8 mouse cellular contexts compared by ENCODE assay signal in genomic region chr1:66817453-66817839, GRCm38 (mm10). TPM values are rescaled to one million over a fixed set of nuclear protein-coding genes. Genes with fewer than 3 reads are reported as not detected.
DNase-seq lines count a peak whose midpoint lies in the region; ATAC-seq lines count a peak whose summit lies in the region.

TSS of gene Kansl1l (minus strand) at chr1:66817562.

- peak; percentile 90 for ATAC-seq in hindbrain, embryonic 16.5 days

- H3K9ac ChIP-seq in hindbrain, embryonic 16.5 days (ENCODE audit: low read depth, low read length), result peak within 1 kb of the TSS; percentile 98

- no peaks in the 10 kb centered on the region for H3K9me3 ChIP-seq in hindbrain, embryonic 16.5 days (ENCODE audit: control insufficient read depth, low read length)

- H3K27ac ChIP-seq in hindbrain, embryonic 16.5 days (ENCODE audit: low read depth, low read length), result peak within 1 kb of the TSS; percentile 99

- H3K4me3 ChIP-seq in hindbrain, embryonic 16.5 days (ENCODE audit: low read length), result peak within 1 kb of the TSS; percentile 91

- peaks cover 16% of the 10 kb centered on the region for H3K4me1 ChIP-seq in hindbrain, embryonic 16.5 days (ENCODE audit: control insufficient read depth, insufficient read depth, low read depth, low read length)

- WGBS in hindbrain, embryonic 16.5 days, result 0% methylated on average over 20 of the region's 56 CpGs

- DNase-seq in ZHBTc4 (ENCODE audit: low read depth, low spot score), result peak; percentile 95
- DNase-seq in cerebellum, postnatal 4 days (ENCODE audit: low spot score in 2 of 2), result peak; percentile 93 to 97
- DNase-seq in gastrocnemius, adult 18-20 months (ENCODE audit: low spot score), result peak; percentile 92
- peak; percentile 91 to 96 for DNase-seq in left cerebral cortex, adult 18-20 months (ENCODE audit: low spot score in 2 of 2)
- DNase-seq in lung, postnatal 4 days, result peak; percentile 95 to 96
- DNase-seq in retina, postnatal 1 day, result peak; percentile 96
- peak; percentile 99 for DNase-seq in thymus, postnatal 4 days

- no peaks in the 10 kb centered on the region for H3K36me3 ChIP-seq in hindbrain, embryonic 16.5 days (ENCODE audit: control insufficient read depth, insufficient read depth, low read length)

- H3K27me3 ChIP-seq in hindbrain, embryonic 16.5 days (replicated peaks; ENCODE audit: control insufficient read depth, insufficient read depth, low read length), result no peaks in the 10 kb centered on the region

- peak within 1 kb of the TSS; percentile 96 for H3K4me2 ChIP-seq in hindbrain, embryonic 16.5 days (ENCODE audit: low read length)

RNA-seq across cellular contexts. Expression of gene Kansl1l, which starts in this region (rescaled TPM):
- total RNA-seq in gastrocnemius, adult 18-20 months (2021), result 10 to 100 TPM; 20.5 to 21.0 TPM
- 9.9 and 10.5 TPM in 2 replicates for polyA plus RNA-seq in hindbrain, embryonic 16.5 days (2015; fragmentation: Nextera tagmentation; extraction: Ambion mirVana)
- 10 to 100 TPM; 17.6 to 18.1 TPM for total RNA-seq in left cerebral cortex, adult 18-20 months (2021)

Comparison
In these comparisons a context has a peak if more than half of its experiments do, and no peak if none do; other contexts are left out.
1. Peak in every context shown above with its lines: DNase-seq, ATAC-seq, H3K4me3 ChIP-seq and H3K27ac ChIP-seq.